Mouse (Mus musculus) midbrain, embryonic 11.5 days (tissue): ENCODE measurements at regions not wholly inside any gene's neighbourhood (a gene's known extent, or its start where the extent isn't known, plus 50 kb on each side); places are given as distances from the start of the nearest gene placed in this dataset.

Experiments
- ATAC-seq: fragments of 200-750 bp; cut with Nextera tagmentation; 2 replicates; pipeline ENCODE4 v1.8.0; 2017; ENCODE audit warnings: moderate TSS enrichment, moderate library complexity; ENCODE audit not compliant: low FRiP score
- DNase-seq: peaks from one replicate; pipeline ENCODE4 v3.0.0; 2015; ENCODE audit warnings: low spot score; ENCODE audit errors: missing footprints
- H3K27ac ChIP-seq: fragments of 300-500 bp; sonication (generic); 2 replicates; pipeline ENCODE4 v1.5.1; 2014; ENCODE audit warnings: low read depth, low read length
- H3K27me3 ChIP-seq: fragments of 300-500 bp; sonication (generic); 2 replicates; pipeline ENCODE4 v1.6.1; 2014; ENCODE audit warnings: mild to moderate bottlenecking, low read length, moderate library complexity, mixed read lengths; ENCODE audit not compliant: control insufficient read depth, insufficient read depth
- H3K36me3 ChIP-seq: fragments of 300-500 bp; sonication (generic); 2 replicates; pipeline ENCODE4 v1.6.1; 2014; ENCODE audit warnings: mild to moderate bottlenecking, low read length, moderate library complexity, mixed read lengths; ENCODE audit not compliant: control insufficient read depth, insufficient read depth
- H3K4me1 ChIP-seq: fragments of 300-500 bp; sonication (generic); 2 replicates; pipeline ENCODE4 v1.6.1; 2014; ENCODE audit warnings: low read length; ENCODE audit not compliant: control insufficient read depth, insufficient read depth
- H3K4me2 ChIP-seq: fragments of 300-500 bp; sonication (generic); 2 replicates; pipeline ENCODE4 v1.6.1; 2014; ENCODE audit warnings: mild to moderate bottlenecking, moderate library complexity
- H3K4me3 ChIP-seq: fragments of 300-500 bp; sonication (generic); 2 replicates; pipeline ENCODE4 v1.5.1; 2014; ENCODE audit warnings: low read depth, low read length
- H3K9ac ChIP-seq: fragments of 300-500 bp; sonication (generic); 2 replicates; pipeline ENCODE4 v1.6.1; 2014; ENCODE audit warnings: low read length
- H3K9me3 ChIP-seq: fragments of 300-500 bp; sonication (generic); 2 replicates; pipeline ENCODE4 v1.6.1; 2016; ENCODE audit warnings: low read length; ENCODE audit not compliant: control insufficient read depth
- WGBS: fragments of 180-500 bp; shearing (Covaris S2); extraction: QIAGEN DNeasy Blood & Tissue Kit; methylation state at CpG from one replicate; pipeline ENCODE4 v1.1.7; 2014; 5-methylcytosine and 5-hydroxymethylcytosine counted together

GRCm38 (mm10) chr9:46469521-46469920 lies 149.7 kb upstream of the 4931429L15Rik start:
- Histone ChIP-seq H3K4me1 (peaks cover 5% of the 10 kb centered on the region), H3K4me3 (no peak overlapping the region), H3K9ac (no peak overlapping the region), H3K27ac (no peak overlapping the region), H3K36me3 (no peaks in the 10 kb centered on the region), H3K9me3 (no peaks in the 10 kb centered on the region), H3K27me3 (0 out of 2 replicates have a peak, but pooled peaks cover 2% of the 10 kb centered on the region), H3K4me2 (no peak overlapping the region)
- ATAC-seq (no peak), DNase-seq (no peak)
- WGBS = 68% methylated on average over 7 of the region's 7 CpGs

DNA sequence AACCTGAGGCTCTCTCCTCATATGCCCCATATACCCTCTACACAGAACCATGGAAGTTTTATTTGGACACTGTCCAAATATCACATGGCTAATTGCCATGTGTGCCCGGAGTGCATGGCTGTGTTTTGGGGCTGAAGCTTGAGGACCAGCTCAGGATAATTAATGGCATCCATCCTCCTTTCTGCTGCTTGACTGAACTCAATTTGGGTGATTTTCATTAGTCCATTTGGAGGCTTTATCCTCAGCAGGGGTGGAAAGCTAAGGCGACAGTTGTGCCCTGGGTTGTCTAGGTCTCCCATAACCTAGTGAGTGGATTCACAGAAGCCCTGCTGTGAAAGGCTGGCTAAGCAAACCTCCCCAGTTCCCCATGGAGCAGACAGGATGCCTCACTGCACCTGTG lies 148.5 kb upstream of the 4931429L15Rik start:
- WGBS = 55% methylated on average over 2 of the region's 2 CpGs
- Histone ChIP-seq H3K4me1 (peaks cover 5% of the 10 kb centered on the region), H3K4me3 (no peak overlapping the region), H3K9ac (no peak overlapping the region), H3K36me3 (no peaks in the 10 kb centered on the region), H3K4me2 (no peak overlapping the region), H3K27ac (no peak overlapping the region), H3K9me3 (no peaks in the 10 kb centered on the region), H3K27me3 (0 out of 2 replicates have a peak, but pooled peaks cover 2% of the 10 kb centered on the region)
- peak; percentile 6 for DNase-seq
- ATAC-seq = no peak

DNA sequence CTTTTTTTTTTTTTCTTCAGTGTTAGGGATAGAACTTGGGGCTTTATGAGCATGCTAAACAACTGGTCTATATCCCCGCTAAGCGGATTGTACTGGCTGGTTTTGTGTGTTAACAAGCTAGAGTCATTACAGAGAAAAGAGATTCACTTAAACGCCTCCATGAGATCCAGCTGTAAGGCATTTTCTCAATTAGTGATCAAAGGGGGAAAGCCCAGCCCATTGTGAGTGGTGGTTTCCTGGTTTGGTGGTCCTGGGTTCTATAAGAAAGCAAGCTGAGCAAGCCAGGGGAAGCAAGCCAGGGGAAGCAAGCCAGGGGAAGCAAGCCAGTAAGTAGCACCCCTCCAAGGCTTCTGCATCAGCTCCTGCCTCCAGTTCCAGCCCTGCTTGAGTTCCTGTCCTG lies 147.9 kb upstream of the 4931429L15Rik start:
- Histone ChIP-seq H3K4me3 (no peak overlapping the region), H3K27me3 (0 out of 2 replicates have a peak, but pooled peaks cover 2% of the 10 kb centered on the region), H3K9me3 (no peaks in the 10 kb centered on the region), H3K9ac (no peak overlapping the region), H3K27ac (no peak overlapping the region), H3K4me1 (peaks cover 5% of the 10 kb centered on the region), H3K36me3 (no peaks in the 10 kb centered on the region), H3K4me2 (no peak overlapping the region)
- 43% methylated on average over 3 of the region's 3 CpGs for WGBS
- ATAC-seq = no peak
- DNase-seq = peak; percentile 26

- no peak overlapping the region for H3K27ac ChIP-seq
- ATAC-seq (no peak), DNase-seq (no peak)
- H3K4me3 ChIP-seq = no peak overlapping the region
- 92% methylated on average over 5 of the region's 5 CpGs for WGBS
- H3K27me3 ChIP-seq = no peaks in the 10 kb centered on the region
- H3K36me3 ChIP-seq = no peaks in the 10 kb centered on the region
- H3K9me3 ChIP-seq = no peaks in the 10 kb centered on the region
- H3K4me1 ChIP-seq = no peaks in the 10 kb centered on the region
- no peak overlapping the region for H3K9ac ChIP-seq
- no peak overlapping the region for H3K4me2 ChIP-seq
These were observed 142.9 kb upstream of the 4931429L15Rik start for GRCm38 (mm10) chr9:46462681-46463080.

- WGBS = 84% methylated on average over 6 of the region's 6 CpGs
- no peak overlapping the region for H3K4me2 ChIP-seq
- no peak overlapping the region for H3K4me3 ChIP-seq
- H3K9me3 ChIP-seq = no peaks in the 10 kb centered on the region
- no peak overlapping the region for H3K27ac ChIP-seq
- no peak overlapping the region for H3K9ac ChIP-seq
- no peaks in the 10 kb centered on the region for H3K36me3 ChIP-seq
- H3K27me3 ChIP-seq = no peaks in the 10 kb centered on the region
- ATAC-seq (no peak), DNase-seq (no peak)
- peaks cover 5% of the 10 kb centered on the region for H3K4me1 ChIP-seq
These were observed 138.2 kb upstream of the 4931429L15Rik start for GRCm38 (mm10) chr9:46457945-46458344.

- no peak for ATAC-seq
- 60% methylated on average over 7 of the region's 7 CpGs for WGBS
These were observed 135.2 kb upstream of the 4931429L15Rik start for GRCm38 (mm10) chr9:46454807-46455610.

DNA sequence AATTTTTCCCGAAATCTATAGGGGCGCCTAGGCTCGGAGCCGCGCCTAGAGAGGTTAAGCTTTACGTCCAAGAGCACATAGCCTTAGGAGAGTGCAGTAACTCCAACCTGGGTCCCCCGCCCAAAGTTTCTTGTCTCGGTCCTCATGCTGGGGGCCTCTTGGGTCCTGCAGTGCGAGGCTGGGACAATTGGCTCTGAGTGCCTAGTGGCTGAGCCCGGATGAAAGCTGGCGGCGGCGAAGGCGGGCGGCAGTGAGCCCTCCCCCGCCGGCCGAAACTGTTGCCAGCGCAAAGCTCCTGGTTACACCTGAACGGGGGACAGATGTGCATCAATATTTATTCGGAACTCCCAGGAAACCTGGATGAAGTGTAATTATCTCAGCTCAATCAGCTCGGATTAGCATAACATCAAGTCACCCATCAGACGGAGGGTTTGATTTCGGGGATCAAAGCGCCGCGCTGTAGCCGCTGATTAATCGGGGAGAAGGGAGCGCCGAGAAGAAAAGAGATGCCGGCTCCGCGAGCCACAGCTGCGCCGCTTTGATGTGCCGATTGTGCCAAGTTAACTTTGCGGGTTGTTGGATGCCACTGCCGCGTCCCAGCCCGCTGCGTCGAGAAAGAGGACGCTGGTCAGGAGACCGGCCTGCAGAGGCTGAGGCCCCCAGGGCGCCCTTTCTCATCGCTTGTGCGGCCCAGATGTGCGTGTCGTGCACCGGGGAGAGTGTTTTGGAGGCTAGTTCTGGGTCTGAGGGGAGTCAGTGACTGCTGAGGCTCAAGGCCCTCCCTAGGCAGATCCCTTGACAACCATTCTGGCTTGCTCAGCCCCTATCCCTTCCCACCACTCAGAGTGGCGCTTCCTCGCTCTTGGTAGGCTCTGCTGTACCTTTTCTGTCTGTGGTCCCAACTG lies 123.7 kb upstream of the 4931429L15Rik start:
- Histone ChIP-seq H3K4me3 (peak overlapping the region; percentile 22), H3K27ac (no peak overlapping the region), H3K27me3 (peaks cover 16% of the 10 kb centered on the region), H3K4me1 (peaks cover 11% of the 10 kb centered on the region), H3K9ac (peak overlapping the region; percentile 31; the same call in 1 of the 2 replicates), H3K36me3 (no peaks in the 10 kb centered on the region), H3K4me2 (peak overlapping the region; percentile 54), H3K9me3 (no peaks in the 10 kb centered on the region)
- DNase-seq = peak; percentile 96
- under 1% methylated on average over 53 of the region's 53 CpGs for WGBS
- ATAC-seq = peak; percentile 71

More at GRCm38 (mm10) chr9:46454807-46455610, 135.2 kb upstream of the 4931429L15Rik start:
- Histone ChIP-seq H3K4me1 (peaks cover 5% of the 10 kb centered on the region), H3K27ac (no peak overlapping the region), H3K4me2 (no peak overlapping the region), H3K9me3 (no peaks in the 10 kb centered on the region), H3K36me3 (no peaks in the 10 kb centered on the region), H3K27me3 (no peaks in the 10 kb centered on the region), H3K9ac (no peak overlapping the region), H3K4me3 (no peak overlapping the region)
- no peak for DNase-seq

DNA sequence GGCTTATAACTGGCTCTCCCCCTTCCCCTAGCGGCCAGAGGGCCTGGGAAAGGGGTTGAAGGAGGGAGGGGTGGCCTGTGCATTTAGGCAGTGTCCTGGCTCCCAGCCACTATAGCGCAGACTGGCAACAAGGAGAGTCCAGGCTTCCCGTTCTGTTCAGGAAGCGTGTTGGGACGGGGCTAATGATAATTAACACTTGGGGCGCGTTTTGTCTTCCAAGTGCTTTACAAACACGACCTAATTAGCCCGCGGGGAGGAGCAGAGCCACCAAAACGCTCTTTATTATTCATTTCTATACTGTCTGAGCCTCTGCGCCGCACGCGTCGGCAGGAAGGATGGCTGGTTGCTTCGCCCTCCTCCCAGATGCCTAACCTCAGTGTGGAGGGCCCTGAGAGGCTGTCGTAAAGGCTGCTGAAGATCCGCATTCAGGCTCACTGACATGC lies 123.0 kb upstream of the 4931429L15Rik start:
- WGBS = 1% methylated on average over 19 of the region's 19 CpGs
- Histone ChIP-seq H3K27ac (no peak overlapping the region), H3K4me2 (peak overlapping the region; percentile 54), H3K27me3 (peaks cover 16% of the 10 kb centered on the region), H3K4me3 (peak overlapping the region; percentile 22), H3K9ac (peak overlapping the region; percentile 7; the same call in 1 of the 2 replicates), H3K36me3 (no peaks in the 10 kb centered on the region), H3K4me1 (peaks cover 11% of the 10 kb centered on the region), H3K9me3 (no peaks in the 10 kb centered on the region)
- DNase-seq (peak; percentile 95), ATAC-seq (peak; percentile 45; the same call in 1 of the 2 replicates)
